Mouse (Mus musculus): Measurements from ENCODE around the gene Filip1l. TPM values are rescaled to one million over a fixed set of nuclear protein-coding genes. Genes with fewer than 3 reads are reported as not detected.

The Filip1l gene
- polyA plus RNA-seq, 1 experiment from 2014 or later, result 13.0 TPM

GRCm38 (mm10) chr16:57440706-57441437 is 88.0 kb downstream of the Filip1l start:
- H3K27me3 ChIP-seq (ENCODE audit: control insufficient read depth, insufficient read depth, low read length), result no peaks in the 10 kb centered on the region
- H3K9me3 ChIP-seq (ENCODE audit: control insufficient read depth, low read length), result no peaks in the 10 kb centered on the region
- H3K9ac ChIP-seq (ENCODE audit: low read length), result no peak overlapping the region
- no peak overlapping the region for H3K4me3 ChIP-seq (ENCODE audit: low read depth, low read length)
- ATAC-seq (ENCODE audit: insufficient read depth, low FRiP score, low TSS enrichment) (no peak), DNase-seq (ENCODE audit: low spot score) (no peak)
- no peaks in the 10 kb centered on the region; the same call in 1 of the 2 replicates for H3K4me1 ChIP-seq (ENCODE audit: control insufficient read depth, insufficient read depth, low read length)
- H3K27ac ChIP-seq (ENCODE audit: low read depth, low read length), result no peak overlapping the region
- H3K4me2 ChIP-seq (ENCODE audit: low read depth), result no peak overlapping the region
- WGBS, result 87% methylated on average over 10 of the region's 10 CpGs
- no peaks in the 10 kb centered on the region for H3K36me3 ChIP-seq (ENCODE audit: control insufficient read depth, insufficient read depth, low read length)

- ATAC-seq (ENCODE audit: insufficient read depth, low FRiP score, low TSS enrichment), result no peak
- no peak overlapping the region for H3K4me3 ChIP-seq (ENCODE audit: low read depth, low read length)
- 0 out of 2 replicates have a peak, but pooled peaks cover 3% of the 10 kb centered on the region for H3K9me3 ChIP-seq (ENCODE audit: control insufficient read depth, low read length)
- 56% methylated on average over 10 of the region's 10 CpGs for whole genome bisulfite sequencing
- no peaks in the 10 kb centered on the region for H3K4me1 ChIP-seq (ENCODE audit: control insufficient read depth, insufficient read depth, low read length)
- H3K9ac ChIP-seq (ENCODE audit: low read length), result no peak overlapping the region
- no peaks in the 10 kb centered on the region for H3K36me3 ChIP-seq (ENCODE audit: control insufficient read depth, insufficient read depth, low read length)
- DNase-seq (ENCODE audit: low spot score), result no peak
- H3K4me2 ChIP-seq (ENCODE audit: low read depth), result no peak overlapping the region
- H3K27me3 ChIP-seq (ENCODE audit: control insufficient read depth, insufficient read depth, low read length), result no peaks in the 10 kb centered on the region
- H3K27ac ChIP-seq (ENCODE audit: low read depth, low read length), result no peak overlapping the region
Measured at GRCm38 (mm10) chr16:57445096-57446094, 92.5 kb downstream of the Filip1l start.

GRCm38 (mm10) chr16:57453009-57453408 is 100.1 kb downstream of the Filip1l start:
- H3K27me3 ChIP-seq (ENCODE audit: control insufficient read depth, insufficient read depth, low read length), result no peaks in the 10 kb centered on the region
- no peak for DNase-seq (ENCODE audit: low spot score)
- H3K9me3 ChIP-seq (ENCODE audit: control insufficient read depth, low read length), result 0 out of 2 replicates have a peak, but pooled peaks cover 3% of the 10 kb centered on the region
- H3K4me2 ChIP-seq (ENCODE audit: low read depth), result no peak overlapping the region
- no peak for ATAC-seq (ENCODE audit: insufficient read depth, low FRiP score, low TSS enrichment)
- no peaks in the 10 kb centered on the region for H3K36me3 ChIP-seq (ENCODE audit: control insufficient read depth, insufficient read depth, low read length)
- 75% methylated on average over 7 of the region's 7 CpGs for WGBS
- no peak overlapping the region for H3K4me3 ChIP-seq (ENCODE audit: low read depth, low read length)
- H3K27ac ChIP-seq (ENCODE audit: low read depth, low read length), result no peak overlapping the region
- H3K9ac ChIP-seq (ENCODE audit: low read length), result no peak overlapping the region
- H3K4me1 ChIP-seq (ENCODE audit: control insufficient read depth, insufficient read depth, low read length), result no peaks in the 10 kb centered on the region

- H3K9me3 ChIP-seq (ENCODE audit: control insufficient read depth, low read length), result no peaks in the 10 kb centered on the region
- no peaks in the 10 kb centered on the region for H3K36me3 ChIP-seq (ENCODE audit: control insufficient read depth, insufficient read depth, low read length)
- no peak for DNase-seq (ENCODE audit: low spot score)
- no peak for ATAC-seq (ENCODE audit: insufficient read depth, low FRiP score, low TSS enrichment)
- H3K4me3 ChIP-seq (ENCODE audit: low read depth, low read length), result no peak overlapping the region
- no peak overlapping the region for H3K27ac ChIP-seq (ENCODE audit: low read depth, low read length)
- no peaks in the 10 kb centered on the region for H3K4me1 ChIP-seq (ENCODE audit: control insufficient read depth, insufficient read depth, low read length)
- no peaks in the 10 kb centered on the region for H3K27me3 ChIP-seq (ENCODE audit: control insufficient read depth, insufficient read depth, low read length)
- H3K9ac ChIP-seq (ENCODE audit: low read length), result no peak overlapping the region
- H3K4me2 ChIP-seq (ENCODE audit: low read depth), result no peak overlapping the region
- 93% methylated on average over 8 of the region's 8 CpGs for WGBS
Measured at GRCm38 (mm10) chr16:57454106-57454763, 101.3 kb downstream of the Filip1l start.

- WGBS, result 80% methylated on average over 3 of the region's 3 CpGs
- DNase-seq (ENCODE audit: low spot score) (no peak), ATAC-seq (ENCODE audit: insufficient read depth, low FRiP score, low TSS enrichment) (no peak)
- H3K27me3 ChIP-seq (ENCODE audit: control insufficient read depth, insufficient read depth, low read length), result no peaks in the 10 kb centered on the region
- H3K9ac ChIP-seq (ENCODE audit: low read length), result no peak overlapping the region
- H3K27ac ChIP-seq (ENCODE audit: low read depth, low read length), result no peak overlapping the region
- H3K36me3 ChIP-seq (ENCODE audit: control insufficient read depth, insufficient read depth, low read length), result no peaks in the 10 kb centered on the region
- H3K4me2 ChIP-seq (ENCODE audit: low read depth), result no peak overlapping the region
- no peaks in the 10 kb centered on the region for H3K9me3 ChIP-seq (ENCODE audit: control insufficient read depth, low read length)
- no peak overlapping the region for H3K4me3 ChIP-seq (ENCODE audit: low read depth, low read length)
- H3K4me1 ChIP-seq (ENCODE audit: control insufficient read depth, insufficient read depth, low read length), result no peaks in the 10 kb centered on the region
Measured at GRCm38 (mm10) chr16:57455573-57455972, 102.7 kb downstream of the Filip1l start.

DNA sequence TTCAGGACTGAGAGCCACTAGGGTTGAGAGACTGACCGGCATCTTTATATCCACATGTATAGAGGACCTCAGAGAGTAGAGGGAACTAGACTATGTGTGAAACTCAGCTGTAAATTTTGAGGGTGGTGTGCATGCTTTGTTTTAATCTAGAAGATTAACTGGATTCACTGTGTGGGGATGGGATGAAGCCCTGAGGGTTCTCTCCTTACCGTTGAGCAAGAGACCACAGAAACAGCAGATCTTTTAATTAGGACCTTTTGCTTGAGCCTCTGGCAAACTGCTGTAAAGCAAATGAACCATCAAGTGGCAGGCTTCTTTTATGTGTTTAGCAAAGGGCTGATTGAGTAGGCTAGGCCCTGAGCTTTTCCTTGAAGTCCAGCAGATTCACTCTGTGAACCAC is 103.1 kb downstream of the Filip1l start:
- no peaks in the 10 kb centered on the region for H3K4me1 ChIP-seq (ENCODE audit: control insufficient read depth, insufficient read depth, low read length)
- no peak for DNase-seq (ENCODE audit: low spot score)
- no peak overlapping the region for H3K9ac ChIP-seq (ENCODE audit: low read length)
- H3K27ac ChIP-seq (ENCODE audit: low read depth, low read length), result no peak overlapping the region
- 51% methylated on average over 2 of the region's 2 CpGs for WGBS
- H3K27me3 ChIP-seq (ENCODE audit: control insufficient read depth, insufficient read depth, low read length), result no peaks in the 10 kb centered on the region
- H3K4me3 ChIP-seq (ENCODE audit: low read depth, low read length), result no peak overlapping the region
- H3K4me2 ChIP-seq (ENCODE audit: low read depth), result no peak overlapping the region
- H3K36me3 ChIP-seq (ENCODE audit: control insufficient read depth, insufficient read depth, low read length), result no peaks in the 10 kb centered on the region
- no peak for ATAC-seq (ENCODE audit: insufficient read depth, low FRiP score, low TSS enrichment)
- no peaks in the 10 kb centered on the region for H3K9me3 ChIP-seq (ENCODE audit: control insufficient read depth, low read length)

- H3K9me3 ChIP-seq (ENCODE audit: control insufficient read depth, low read length), result no peaks in the 10 kb centered on the region
Measured at GRCm38 (mm10) chr16:57465386-57465913, 112.6 kb downstream of the Filip1l start.

DNA sequence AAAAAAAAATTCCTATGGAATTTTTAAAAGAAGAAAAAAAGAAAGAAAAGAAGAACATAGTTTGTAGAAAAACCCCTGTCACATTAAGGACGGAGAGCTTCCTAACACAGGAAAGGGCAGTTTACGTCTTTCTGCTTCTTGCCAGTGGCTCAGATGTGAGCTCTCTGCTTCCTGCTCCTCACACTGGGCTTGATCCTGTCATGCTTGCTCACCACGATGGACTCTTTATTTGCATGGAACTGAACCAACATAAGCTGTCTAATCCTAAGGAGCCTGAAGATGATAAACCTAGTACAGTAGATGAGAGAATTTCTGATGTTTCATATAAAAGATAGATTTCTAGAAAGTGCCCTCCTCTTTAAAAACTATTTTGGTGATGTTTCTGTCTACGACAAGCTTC is 116.4 kb downstream of the Filip1l start:
- no peaks in the 10 kb centered on the region for H3K27me3 ChIP-seq (ENCODE audit: control insufficient read depth, insufficient read depth, low read length)
- H3K9me3 ChIP-seq (ENCODE audit: control insufficient read depth, low read length), result no peaks in the 10 kb centered on the region
- no peak overlapping the region for H3K27ac ChIP-seq (ENCODE audit: low read depth, low read length)
- no peak overlapping the region for H3K4me2 ChIP-seq (ENCODE audit: low read depth)
- no peaks in the 10 kb centered on the region for H3K36me3 ChIP-seq (ENCODE audit: control insufficient read depth, insufficient read depth, low read length)
- no peak overlapping the region for H3K9ac ChIP-seq (ENCODE audit: low read length)
- peaks cover 3% of the 10 kb centered on the region; the same call in 1 of the 2 replicates for H3K4me1 ChIP-seq (ENCODE audit: control insufficient read depth, insufficient read depth, low read length)
- no peak overlapping the region for H3K4me3 ChIP-seq (ENCODE audit: low read depth, low read length)
- WGBS, result 84% methylated on average over 4 of the region's 4 CpGs
- DNase-seq (ENCODE audit: low spot score) (no peak), ATAC-seq (ENCODE audit: insufficient read depth, low FRiP score, low TSS enrichment) (no peak)

More at GRCm38 (mm10) chr16:57465386-57465913, 112.6 kb downstream of the Filip1l start:
- Histone ChIP-seq H3K9ac (ENCODE audit: low read length) (no peak overlapping the region), H3K4me1 (ENCODE audit: control insufficient read depth, insufficient read depth, low read length) (no peaks in the 10 kb centered on the region), H3K27me3 (ENCODE audit: control insufficient read depth, insufficient read depth, low read length) (no peaks in the 10 kb centered on the region), H3K4me2 (ENCODE audit: low read depth) (no peak overlapping the region), H3K27ac (ENCODE audit: low read depth, low read length) (no peak overlapping the region), H3K36me3 (ENCODE audit: control insufficient read depth, insufficient read depth, low read length) (no peaks in the 10 kb centered on the region), H3K4me3 (ENCODE audit: low read depth, low read length) (no peak overlapping the region)
- no peak for DNase-seq (ENCODE audit: low spot score)
- WGBS, result 86% methylated on average over 9 of the region's 9 CpGs
- ATAC-seq (ENCODE audit: insufficient read depth, low FRiP score, low TSS enrichment), result no peak

Data from neural tube, embryonic 11.5 days (tissue).